Mouse (Mus musculus): ENCODE results near the gene Stk11. TPM values are rescaled to one million over a fixed set of nuclear protein-coding genes. Genes with fewer than 3 reads are reported as not detected.

Gene Stk11
- 20.2 and 24.6 TPM in 2 replicates for polyA plus RNA-seq (2014; fragmentation: Nextera tagmentation; extraction: Ambion mirVana)

DNA sequence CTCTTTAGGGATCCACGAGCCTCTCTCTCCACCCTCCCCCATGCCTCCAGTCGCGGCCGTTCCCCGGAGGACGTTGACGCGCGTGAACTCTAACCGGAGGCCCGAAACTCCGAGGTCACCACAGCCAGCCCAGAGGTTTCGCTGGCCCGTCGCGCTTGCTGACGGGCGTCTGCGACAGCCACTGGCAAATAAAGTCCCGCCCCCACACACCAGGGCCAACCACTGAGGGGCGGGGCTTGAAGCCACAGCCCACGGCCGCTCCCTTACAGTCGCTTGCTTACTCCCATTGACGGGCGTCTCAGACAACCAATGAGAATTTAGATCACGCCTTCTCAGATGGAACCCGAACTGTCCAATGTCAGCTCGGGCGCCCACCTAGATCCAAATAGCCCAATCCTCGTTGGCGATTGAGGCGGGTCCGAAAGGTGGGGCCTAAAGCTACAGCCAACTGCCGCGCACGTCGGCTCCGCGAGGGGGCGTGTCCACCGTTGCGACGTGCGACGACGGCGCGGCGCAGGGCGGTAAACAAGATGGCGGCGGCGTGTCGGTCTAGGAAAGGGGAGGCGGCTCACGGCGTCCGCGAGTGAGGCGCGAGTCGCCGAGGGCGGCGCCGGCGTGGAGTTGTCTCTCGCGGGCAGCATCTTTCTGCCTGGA lies at the start of gene Stk11:
Stk11 (plus strand) TSS at position 514 of the 654 bp plus-strand sequence.
- ATAC-seq (ENCODE audit: low FRiP score) (peak; percentile 98), DNase-seq (ENCODE audit: low spot score) (peak; percentile 100)
- Histone ChIP-seq H3K27ac (peak within 1 kb of the TSS; percentile 82), H3K4me1 (replicated peaks; ENCODE audit: control insufficient read depth, insufficient read depth, low read length) (peaks cover 30% of the 10 kb centered on the region), H3K9me3 (ENCODE audit: control insufficient read depth, low read length) (no peaks in the 10 kb centered on the region), H3K27me3 (ENCODE audit: control insufficient read depth, insufficient read depth, low read length) (0 out of 2 replicates have a peak, but pooled peaks cover 2% of the 10 kb centered on the region), H3K36me3 (replicated peaks; ENCODE audit: control insufficient read depth, insufficient read depth) (peaks cover 12% of the 10 kb centered on the region), H3K9ac (peak within 1 kb of the TSS; percentile 92), H3K4me3 (replicated peaks; ENCODE audit: low read length) (peak within 1 kb of the TSS; percentile 87), H3K4me2 (replicated peaks) (peak within 1 kb of the TSS; percentile 84)
- under 1% methylated on average over 69 of the region's 70 CpGs for WGBS

DNA sequence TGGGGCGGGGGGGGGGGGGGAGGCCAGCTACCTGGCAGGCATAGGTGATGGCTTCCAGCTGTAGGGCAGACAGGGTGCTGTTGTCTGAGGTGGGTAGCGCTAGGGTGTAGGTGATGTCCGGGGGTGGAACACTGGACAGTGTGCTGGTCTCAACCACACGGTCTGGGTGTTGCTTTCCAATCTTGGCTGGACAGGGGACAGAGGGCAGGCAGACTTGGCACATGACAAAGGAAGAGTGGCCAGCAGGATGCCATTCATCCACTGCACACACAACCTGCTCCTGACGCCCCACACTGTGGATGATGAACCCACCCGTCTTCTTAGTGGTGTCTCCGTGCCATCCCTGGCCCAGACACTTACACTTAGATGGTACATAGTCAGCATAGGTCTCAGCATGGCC lies 46.4 kb upstream of the Stk11 start:
- ATAC-seq (ENCODE audit: low FRiP score): no peak
- no peaks in the 10 kb centered on the region for H3K27me3 ChIP-seq (ENCODE audit: control insufficient read depth, insufficient read depth, low read length)
- peaks cover 4% of the 10 kb centered on the region; the same call in 1 of the 2 replicates for H3K4me1 ChIP-seq (replicated peaks; ENCODE audit: control insufficient read depth, insufficient read depth, low read length)
- DNase-seq (ENCODE audit: low spot score): no peak
- H3K9ac ChIP-seq: no peak overlapping the region
- no peak overlapping the region for H3K4me3 ChIP-seq (replicated peaks; ENCODE audit: low read length)
- no peak overlapping the region for H3K27ac ChIP-seq
- H3K9me3 ChIP-seq (ENCODE audit: control insufficient read depth, low read length): no peaks in the 10 kb centered on the region
- peaks cover 4% of the 10 kb centered on the region for H3K36me3 ChIP-seq (replicated peaks; ENCODE audit: control insufficient read depth, insufficient read depth)
- 86% methylated on average over 6 of the region's 7 CpGs for WGBS
- H3K4me2 ChIP-seq (replicated peaks): no peak overlapping the region

DNA sequence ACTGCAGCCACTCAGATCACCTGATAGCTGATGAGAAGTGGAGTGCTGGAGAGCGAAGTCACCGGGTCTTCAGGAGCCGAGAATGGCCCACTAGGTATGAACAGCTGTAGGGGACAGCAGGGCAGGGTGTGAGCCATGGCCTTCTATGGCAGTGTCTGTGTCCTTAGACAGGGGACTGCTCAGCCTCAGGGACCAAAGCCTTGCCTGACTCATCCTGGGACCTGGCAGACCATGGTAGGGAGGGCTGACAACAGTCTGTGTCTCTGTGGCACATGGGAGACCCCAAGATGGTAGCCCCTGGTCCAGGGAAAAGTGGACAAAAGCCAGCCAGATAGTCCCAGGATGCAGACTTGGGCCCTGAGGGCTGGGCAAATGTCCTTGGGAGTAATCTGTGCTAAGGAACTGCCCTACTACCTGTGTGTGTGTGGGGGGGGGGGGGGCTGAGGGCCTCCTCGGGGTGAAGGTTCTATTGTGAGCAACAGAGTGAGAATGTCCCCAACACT lies 45.6 kb upstream of the Stk11 start:
- Histone ChIP-seq H3K4me1 (replicated peaks; ENCODE audit: control insufficient read depth, insufficient read depth, low read length) (peaks cover 4% of the 10 kb centered on the region; the same call in 1 of the 2 replicates), H3K36me3 (replicated peaks; ENCODE audit: control insufficient read depth, insufficient read depth) (peaks cover 3% of the 10 kb centered on the region; the same call in 1 of the 2 replicates), H3K4me3 (replicated peaks; ENCODE audit: low read length) (no peak overlapping the region), H3K9me3 (ENCODE audit: control insufficient read depth, low read length) (no peaks in the 10 kb centered on the region), H3K9ac (no peak overlapping the region), H3K27ac (no peak overlapping the region), H3K4me2 (replicated peaks) (no peak overlapping the region), H3K27me3 (ENCODE audit: control insufficient read depth, insufficient read depth, low read length) (no peaks in the 10 kb centered on the region)
- ATAC-seq (ENCODE audit: low FRiP score): no peak
- DNase-seq (ENCODE audit: low spot score): no peak
- 90% methylated on average over 4 of the region's 4 CpGs for WGBS

DNA sequence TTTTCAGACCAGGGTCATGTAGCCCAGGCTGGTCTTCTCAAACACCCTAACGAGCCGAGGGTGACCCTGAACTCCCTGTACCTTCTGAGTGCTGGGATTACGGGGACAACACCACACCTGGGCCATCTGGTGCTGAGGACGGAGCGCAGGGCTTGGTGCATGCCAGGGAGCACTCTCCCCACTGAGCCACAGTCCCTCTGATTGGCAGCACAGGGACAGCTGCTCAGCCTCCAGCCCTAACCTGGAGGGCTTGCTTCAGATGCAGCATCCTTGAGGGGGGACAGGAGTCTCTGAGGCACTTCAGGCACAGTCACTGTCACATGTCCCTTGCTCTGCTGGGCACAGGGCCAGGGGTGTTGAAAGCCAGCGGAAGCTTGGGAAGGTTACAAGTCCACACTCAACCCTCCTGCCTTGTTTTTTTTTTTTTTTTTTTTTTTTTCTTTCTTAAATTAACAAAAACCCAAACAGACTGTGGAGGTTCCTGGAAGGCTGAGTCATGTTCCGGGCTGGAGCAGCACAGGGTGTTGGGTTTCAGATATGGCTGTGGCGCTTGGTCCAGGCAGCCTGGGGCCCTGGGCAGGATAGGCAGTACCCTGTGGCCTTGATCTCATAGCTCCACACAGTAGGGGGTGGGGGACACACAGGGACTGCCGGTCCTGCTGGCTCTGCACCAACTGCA lies 44.6 kb upstream of the Stk11 start:
- H3K4me2 ChIP-seq (replicated peaks): no peak overlapping the region
- no peak overlapping the region for H3K27ac ChIP-seq
- H3K4me1 ChIP-seq (replicated peaks; ENCODE audit: control insufficient read depth, insufficient read depth, low read length): peaks cover 4% of the 10 kb centered on the region; the same call in 1 of the 2 replicates
- H3K9ac ChIP-seq: no peak overlapping the region
- DNase-seq (ENCODE audit: low spot score): no peak
- H3K9me3 ChIP-seq (ENCODE audit: control insufficient read depth, low read length): no peaks in the 10 kb centered on the region
- no peaks in the 10 kb centered on the region for H3K27me3 ChIP-seq (ENCODE audit: control insufficient read depth, insufficient read depth, low read length)
- H3K36me3 ChIP-seq (replicated peaks; ENCODE audit: control insufficient read depth, insufficient read depth): no peaks in the 10 kb centered on the region; the same call in 1 of the 2 replicates
- H3K4me3 ChIP-seq (replicated peaks; ENCODE audit: low read length): no peak overlapping the region
- ATAC-seq (ENCODE audit: low FRiP score): no peak
- WGBS: 65% methylated on average over 9 of the region's 9 CpGs

DNA sequence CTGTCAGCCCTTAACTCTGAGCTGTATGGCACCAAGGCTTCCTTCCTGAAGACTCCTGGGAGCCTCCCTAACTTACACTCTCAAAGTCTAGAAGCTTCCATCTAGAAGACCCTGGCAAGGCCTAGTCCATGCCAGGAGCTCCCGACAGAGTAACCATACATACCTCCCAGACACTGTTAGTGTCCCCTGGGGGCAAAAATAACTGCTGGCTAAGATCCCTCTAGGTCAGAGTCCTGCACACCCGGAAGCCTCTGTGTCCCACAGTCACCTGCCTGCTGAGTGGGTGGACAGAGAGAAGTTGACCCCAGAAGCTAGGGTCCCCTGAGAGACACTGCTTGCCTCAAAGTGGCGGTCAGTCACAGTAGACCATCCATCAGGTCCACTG lies 44.1 kb upstream of the Stk11 start:
- Histone ChIP-seq H3K36me3 (replicated peaks; ENCODE audit: control insufficient read depth, insufficient read depth) (no peaks in the 10 kb centered on the region; the same call in 1 of the 2 replicates), H3K27ac (no peak overlapping the region), H3K4me2 (replicated peaks) (no peak overlapping the region), H3K4me3 (replicated peaks; ENCODE audit: low read length) (no peak overlapping the region), H3K9ac (no peak overlapping the region), H3K27me3 (ENCODE audit: control insufficient read depth, insufficient read depth, low read length) (no peaks in the 10 kb centered on the region), H3K9me3 (ENCODE audit: control insufficient read depth, low read length) (no peaks in the 10 kb centered on the region), H3K4me1 (replicated peaks; ENCODE audit: control insufficient read depth, insufficient read depth, low read length) (peaks cover 4% of the 10 kb centered on the region; the same call in 1 of the 2 replicates)
- ATAC-seq (ENCODE audit: low FRiP score) (no peak), DNase-seq (ENCODE audit: low spot score) (no peak)
- WGBS: 80% methylated on average over 3 of the region's 3 CpGs

DNA sequence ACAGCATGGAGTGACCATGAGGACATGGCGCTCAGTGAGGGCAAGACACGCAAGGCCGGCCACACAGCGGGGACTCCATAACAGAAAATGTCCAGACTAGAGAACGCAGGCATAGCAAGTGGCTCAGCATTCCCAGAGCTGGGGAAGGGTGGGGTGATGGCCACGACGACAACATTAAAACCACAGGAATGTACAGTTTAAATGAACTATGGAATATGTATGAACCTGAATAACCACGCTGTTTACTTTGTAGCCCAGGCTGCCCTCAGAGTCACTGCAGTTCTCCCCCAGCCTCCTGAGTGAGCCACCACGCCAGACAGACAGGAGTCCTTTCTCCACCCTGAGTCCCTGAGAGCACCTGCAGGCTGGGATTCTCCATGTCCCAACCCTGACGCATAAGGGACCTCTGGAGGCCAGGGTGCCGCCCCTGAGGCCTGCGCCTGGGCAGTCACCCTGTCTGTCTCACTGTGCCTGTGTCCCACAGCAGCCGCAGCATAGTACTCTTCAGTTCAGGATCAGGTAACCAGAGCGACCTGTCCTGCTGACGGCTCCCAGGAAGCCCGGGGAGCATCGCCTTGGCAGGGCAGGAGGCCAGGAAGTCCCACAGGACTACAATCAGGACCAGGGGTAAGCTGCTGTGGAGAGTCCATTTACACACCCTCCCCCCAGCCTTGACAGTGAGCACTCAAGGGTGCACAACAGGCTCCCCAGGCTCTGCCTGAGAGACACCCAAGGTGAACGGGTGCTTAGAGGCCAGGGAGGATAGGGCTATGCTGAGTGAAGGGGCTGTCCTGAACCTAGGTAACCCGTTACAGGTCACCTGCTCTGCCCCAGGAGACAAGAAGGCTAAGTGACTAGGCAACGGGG lies 42.7 kb upstream of the Stk11 start:
- Histone ChIP-seq H3K9me3 (ENCODE audit: control insufficient read depth, low read length) (no peaks in the 10 kb centered on the region), H3K9ac (no peak overlapping the region), H3K27ac (no peak overlapping the region), H3K4me2 (replicated peaks) (no peak overlapping the region), H3K4me1 (replicated peaks; ENCODE audit: control insufficient read depth, insufficient read depth, low read length) (peaks cover 4% of the 10 kb centered on the region; the same call in 1 of the 2 replicates), H3K36me3 (replicated peaks; ENCODE audit: control insufficient read depth, insufficient read depth) (no peaks in the 10 kb centered on the region; the same call in 1 of the 2 replicates), H3K27me3 (ENCODE audit: control insufficient read depth, insufficient read depth, low read length) (no peaks in the 10 kb centered on the region), H3K4me3 (replicated peaks; ENCODE audit: low read length) (no peak overlapping the region)
- ATAC-seq (ENCODE audit: low FRiP score): no peak
- no peak for DNase-seq (ENCODE audit: low spot score)
- 81% methylated on average over 20 of the region's 20 CpGs for WGBS

DNA sequence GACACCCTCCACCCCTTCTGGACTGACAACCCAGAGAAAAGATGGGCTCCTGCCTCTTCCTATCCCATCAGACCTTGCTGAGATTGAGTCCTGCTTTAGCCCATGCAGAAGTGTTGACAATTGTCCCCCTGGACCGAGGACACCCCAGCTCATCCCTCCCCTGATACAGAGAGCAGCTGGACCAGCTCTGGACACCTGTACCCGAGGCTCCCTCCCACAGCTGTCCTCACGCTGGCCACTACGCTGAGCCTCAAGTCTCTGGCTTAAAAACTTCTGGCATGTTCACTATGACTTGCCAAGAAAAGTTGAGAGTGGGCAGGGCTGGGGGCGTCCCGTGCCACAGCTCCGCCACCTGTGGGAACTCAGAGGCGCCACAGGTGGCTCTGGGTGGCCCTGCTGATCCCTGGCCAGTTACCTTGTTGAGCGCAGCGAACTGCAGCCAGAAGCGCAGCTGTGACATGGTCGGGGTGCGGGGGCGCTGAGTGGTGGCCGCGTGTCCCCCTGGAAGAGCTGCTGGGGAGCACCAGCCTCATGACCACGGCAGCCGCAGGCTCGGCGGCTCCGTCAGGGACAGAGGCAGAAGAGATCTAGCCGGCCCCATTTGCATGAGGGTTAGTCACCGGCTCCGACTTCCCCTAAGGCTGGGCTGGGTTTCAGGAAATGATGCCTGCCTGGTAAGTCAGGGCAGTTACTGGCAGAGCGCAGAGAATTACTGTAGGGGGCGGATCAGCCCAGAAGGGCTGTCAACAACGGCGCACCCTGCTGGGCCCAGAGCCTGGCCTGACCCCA lies 40.6 kb upstream of the Stk11 start:
- no peaks in the 10 kb centered on the region for H3K9me3 ChIP-seq (ENCODE audit: control insufficient read depth, low read length)
- peak overlapping the region; percentile 15; the same call in 1 of the 2 replicates for H3K4me2 ChIP-seq (replicated peaks)
- no peaks in the 10 kb centered on the region for H3K27me3 ChIP-seq (ENCODE audit: control insufficient read depth, insufficient read depth, low read length)
- DNase-seq (ENCODE audit: low spot score) (no peak), ATAC-seq (ENCODE audit: low FRiP score) (no peak)
- peaks cover 4% of the 10 kb centered on the region; the same call in 1 of the 2 replicates for H3K4me1 ChIP-seq (replicated peaks; ENCODE audit: control insufficient read depth, insufficient read depth, low read length)
- no peak overlapping the region for H3K27ac ChIP-seq
- peaks cover 14% of the 10 kb centered on the region for H3K36me3 ChIP-seq (replicated peaks; ENCODE audit: control insufficient read depth, insufficient read depth)
- WGBS: 19% methylated on average over 28 of the region's 28 CpGs
- H3K4me3 ChIP-seq (replicated peaks; ENCODE audit: low read length): no peak overlapping the region
- H3K9ac ChIP-seq: no peak overlapping the region

DNA sequence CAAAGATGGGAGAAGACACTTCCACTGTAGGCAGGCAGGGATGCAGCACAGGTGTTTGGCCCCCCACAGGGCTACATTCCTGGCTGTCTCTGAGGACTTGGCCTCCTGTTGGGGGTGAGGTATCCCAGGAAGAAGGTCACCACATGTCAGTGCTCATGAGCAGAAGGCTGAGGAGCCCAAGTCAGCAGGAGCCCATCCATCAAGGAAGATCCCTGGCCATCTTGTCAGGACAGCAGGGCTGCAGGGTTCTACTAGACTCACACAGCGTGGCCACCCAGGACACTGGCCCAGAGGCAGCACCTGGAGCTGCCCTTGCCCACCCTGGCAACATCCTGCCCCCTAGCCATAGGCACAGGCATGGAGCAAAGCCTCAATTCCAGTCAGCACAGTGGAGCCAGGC lies 39.7 kb upstream of the Stk11 start:
- DNase-seq (ENCODE audit: low spot score) (no peak), ATAC-seq (ENCODE audit: low FRiP score) (no peak)
- WGBS: 54% methylated on average over 1 of the region's 1 CpGs
- Histone ChIP-seq H3K9ac (peak overlapping the region; percentile 16; the same call in 1 of the 2 replicates), H3K4me2 (replicated peaks) (no peak overlapping the region), H3K4me1 (replicated peaks; ENCODE audit: control insufficient read depth, insufficient read depth, low read length) (peaks cover 4% of the 10 kb centered on the region; the same call in 1 of the 2 replicates), H3K9me3 (ENCODE audit: control insufficient read depth, low read length) (no peaks in the 10 kb centered on the region), H3K4me3 (replicated peaks; ENCODE audit: low read length) (no peak overlapping the region), H3K27me3 (ENCODE audit: control insufficient read depth, insufficient read depth, low read length) (no peaks in the 10 kb centered on the region), H3K27ac (no peak overlapping the region), H3K36me3 (replicated peaks; ENCODE audit: control insufficient read depth, insufficient read depth) (peaks cover 23% of the 10 kb centered on the region)
